Mouse (Mus musculus) liver, embryonic 12.5 days (tissue): ENCODE data around the gene Hnrnpu. TPM values are rescaled to one million over a fixed set of nuclear protein-coding genes. Genes with fewer than 3 reads are reported as not detected.

ENCODE experiments used
- ATAC-seq: fragments of 200-750 bp; cut with Nextera tagmentation; 2 replicates; pipeline ENCODE4 v1.8.0; 2017; ENCODE audit warnings: moderate number of reproducible peaks, mild to moderate bottlenecking, moderate library complexity
- H3K27ac ChIP-seq: fragments of 300-500 bp; sonication (generic); 2 replicates; pipeline ENCODE4 v1.5.1; 2016; ENCODE audit warnings: mild to moderate bottlenecking
- H3K27me3 ChIP-seq: fragments of 300-500 bp; sonication (generic); replicated peaks from 2 replicates; pipeline ENCODE4 v1.6.1; 2016; ENCODE audit warnings: mild to moderate bottlenecking, moderate library complexity
- H3K36me3 ChIP-seq: fragments of 300-500 bp; sonication (generic); 2 replicates; pipeline ENCODE4 v1.6.1; 2016; ENCODE audit warnings: mild to moderate bottlenecking, moderate library complexity
- H3K4me1 ChIP-seq: fragments of 300-500 bp; sonication (generic); 2 replicates; pipeline ENCODE4 v1.6.1; 2016
- H3K4me2 ChIP-seq: fragments of 300-500 bp; sonication (generic); 2 replicates; pipeline ENCODE4 v1.6.1; 2016; ENCODE audit warnings: mild to moderate bottlenecking, moderate library complexity
- H3K4me3 ChIP-seq: fragments of 300-500 bp; sonication (generic); 2 replicates; pipeline ENCODE4 v1.5.1; 2016; ENCODE audit warnings: mild to moderate bottlenecking, moderate library complexity
- H3K9ac ChIP-seq: fragments of 300-500 bp; sonication (generic); 2 replicates; pipeline ENCODE4 v1.6.1; 2016; ENCODE audit warnings: mild to moderate bottlenecking, moderate library complexity
- H3K9me3 ChIP-seq: fragments of 300-500 bp; sonication (generic); replicated peaks from 2 replicates; pipeline ENCODE4 v1.6.1; 2016; ENCODE audit warnings: mild to moderate bottlenecking, moderate library complexity
- WGBS: fragments of 180-500 bp; shearing (Covaris S2); methylation state at CpG from one replicate; pipeline ENCODE4 v1.1.7; 2016; ENCODE audit not compliant: insufficient replicate concordance; 5-methylcytosine and 5-hydroxymethylcytosine counted together
- polyA plus RNA-seq: library from polyadenylated mRNA; unstranded; fragments of >200 nt; fragmentation: Nextera tagmentation; extraction: Ambion mirVana; gene quantifications from 2 replicates; pipeline ENCODE4 v1.2.1, GENCODE M21; 2016

Gene Hnrnpu
- polyA plus RNA-seq, 1 experiment from 2014 or later = 556 TPM

DNA sequence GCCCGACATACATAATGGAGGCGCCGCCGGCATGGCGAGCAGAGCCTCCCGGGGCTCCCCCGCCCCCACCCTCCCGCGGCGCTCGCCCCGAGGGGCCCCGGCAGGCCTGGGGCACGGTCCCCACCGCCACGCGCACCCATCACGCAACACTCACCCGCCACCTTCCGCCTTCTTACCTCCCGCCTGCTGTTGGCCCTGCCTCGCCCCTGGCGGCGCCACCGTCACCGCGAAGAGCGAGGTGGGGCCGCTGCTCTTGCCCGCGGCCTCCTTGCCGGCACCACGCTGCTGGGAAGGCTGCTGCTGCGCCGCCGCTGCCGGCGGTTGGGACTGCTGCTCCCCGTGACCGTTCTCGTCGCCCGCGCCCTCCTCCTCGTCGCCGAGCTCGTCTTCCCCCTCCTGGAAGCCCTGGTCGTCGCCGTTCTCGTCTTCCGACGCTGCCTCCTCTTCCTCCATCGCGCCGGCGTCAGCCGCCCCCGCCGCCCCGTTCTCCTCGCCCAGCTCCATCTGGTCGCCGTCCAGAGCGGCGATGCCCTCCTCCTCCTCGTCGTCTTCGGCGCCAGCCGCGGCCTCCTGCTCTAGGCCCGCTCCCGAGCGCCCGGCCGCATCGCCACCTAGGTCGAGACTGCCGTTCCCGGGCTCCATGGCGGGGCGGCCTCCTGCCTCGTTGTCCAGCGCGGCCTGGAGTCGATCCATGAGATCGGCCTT, 668 bp downstream of the Hnrnpu start:
- Histone ChIP-seq H3K27ac (peak overlapping the region; percentile 100), H3K4me1 (peaks cover 42% of the 10 kb centered on the region)
- peak; percentile 57 for ATAC-seq

DNA sequence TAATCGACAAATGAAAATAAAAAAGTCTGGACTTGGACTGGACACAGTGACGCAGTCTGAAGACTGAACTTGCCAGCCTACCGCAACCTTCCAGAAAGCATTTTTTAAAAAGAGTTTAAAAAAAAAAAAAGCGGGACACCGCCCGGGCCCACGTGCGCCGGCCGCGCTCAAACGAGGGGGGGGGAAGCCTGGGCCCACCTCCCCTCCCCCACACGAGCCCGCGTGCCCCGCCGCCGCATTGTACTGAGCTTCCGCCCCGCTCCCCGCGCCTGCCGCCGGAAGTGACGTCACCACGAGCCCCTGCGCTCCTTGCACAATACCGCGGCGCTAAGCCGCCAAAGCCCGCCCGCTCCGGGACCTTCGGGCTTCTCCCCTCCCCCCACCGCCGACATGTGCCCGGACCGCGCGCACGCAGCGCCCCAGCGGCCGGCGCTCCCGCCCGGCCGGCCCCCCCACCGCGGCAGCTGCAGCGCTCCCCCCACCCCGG, 1.3 kb downstream of the Hnrnpu start:
- Histone ChIP-seq H3K4me2 (peak overlapping the region; percentile 87), H3K4me3 (peak overlapping the region; percentile 96), H3K36me3 (peaks cover 46% of the 10 kb centered on the region), H3K27ac (peak overlapping the region; percentile 100), H3K9ac (peak overlapping the region; percentile 100), H3K4me1 (peaks cover 47% of the 10 kb centered on the region), H3K27me3 (no peaks in the 10 kb centered on the region), H3K9me3 (no peaks in the 10 kb centered on the region)
- WGBS = 1% methylated on average over 53 of the region's 53 CpGs
- peak; percentile 84 for ATAC-seq

More for the DNA sequence above, 668 bp downstream of the Hnrnpu start:
- under 1% methylated on average over 88 of the region's 89 CpGs for WGBS
- peak overlapping the region; percentile 100 for H3K9ac ChIP-seq
- H3K27me3 ChIP-seq = no peaks in the 10 kb centered on the region
- H3K4me3 ChIP-seq = peak overlapping the region; percentile 96
- peak overlapping the region; percentile 87 for H3K4me2 ChIP-seq
- peaks cover 41% of the 10 kb centered on the region for H3K36me3 ChIP-seq
- H3K9me3 ChIP-seq = no peaks in the 10 kb centered on the region

DNA sequence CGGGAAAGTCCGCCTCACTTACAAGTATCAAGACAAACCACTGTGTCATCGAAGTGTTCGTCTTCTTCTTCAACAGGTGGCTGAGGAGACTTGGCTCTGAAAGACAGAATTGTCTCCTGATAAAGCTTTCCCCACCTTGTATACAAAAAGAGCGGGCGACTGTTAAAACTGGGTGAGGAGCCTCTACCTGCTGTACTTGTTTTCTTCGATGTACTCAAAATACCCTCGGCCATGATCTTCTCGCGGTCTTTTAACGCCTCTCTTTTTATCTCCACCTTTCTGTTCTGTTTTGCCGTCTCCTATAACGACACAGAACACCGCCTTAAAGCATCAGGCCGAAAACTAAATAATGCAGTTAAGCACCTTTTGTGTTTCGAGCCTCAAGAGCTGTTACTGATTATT, 1.7 kb downstream of the Hnrnpu start:
- Histone ChIP-seq H3K27ac (peak overlapping the region; percentile 100), H3K4me3 (peak overlapping the region; percentile 96), H3K9ac (peak overlapping the region; percentile 100), H3K27me3 (no peaks in the 10 kb centered on the region), H3K4me2 (peak overlapping the region; percentile 87), H3K4me1 (peaks cover 51% of the 10 kb centered on the region), H3K36me3 (peaks cover 51% of the 10 kb centered on the region), H3K9me3 (no peaks in the 10 kb centered on the region)
- under 1% methylated on average over 16 of the region's 16 CpGs for WGBS
- ATAC-seq = no peak

DNA sequence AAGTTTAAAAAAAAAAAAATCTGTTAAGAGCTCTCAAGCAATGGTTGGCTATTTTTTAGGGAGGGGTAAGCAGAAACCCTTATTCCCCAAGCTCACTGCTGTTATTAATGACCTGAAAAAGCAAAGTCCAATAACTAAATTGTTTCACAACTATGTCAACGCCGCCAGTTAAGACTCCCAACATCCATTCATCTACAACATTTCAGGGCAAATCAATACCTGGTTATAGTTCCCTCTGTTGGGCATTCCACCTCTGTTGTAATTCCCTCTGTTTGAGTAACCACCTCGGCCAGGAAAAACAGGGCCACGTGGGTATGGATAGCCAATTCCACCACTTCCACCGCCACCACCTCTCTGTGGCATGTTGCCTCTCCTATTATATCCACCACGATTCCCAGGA, 7.7 kb downstream of the Hnrnpu start:
- no peak overlapping the region for H3K4me2 ChIP-seq
- H3K27me3 ChIP-seq = no peaks in the 10 kb centered on the region
- no peak overlapping the region for H3K4me3 ChIP-seq
- 77% methylated on average over 6 of the region's 6 CpGs for WGBS
- H3K27ac ChIP-seq = no peak overlapping the region
- peaks cover 46% of the 10 kb centered on the region for H3K4me1 ChIP-seq
- H3K9me3 ChIP-seq = no peaks in the 10 kb centered on the region
- ATAC-seq = no peak; the same call in 1 of the 2 replicates
- H3K36me3 ChIP-seq = peaks cover 94% of the 10 kb centered on the region
- H3K9ac ChIP-seq = no peak overlapping the region

DNA sequence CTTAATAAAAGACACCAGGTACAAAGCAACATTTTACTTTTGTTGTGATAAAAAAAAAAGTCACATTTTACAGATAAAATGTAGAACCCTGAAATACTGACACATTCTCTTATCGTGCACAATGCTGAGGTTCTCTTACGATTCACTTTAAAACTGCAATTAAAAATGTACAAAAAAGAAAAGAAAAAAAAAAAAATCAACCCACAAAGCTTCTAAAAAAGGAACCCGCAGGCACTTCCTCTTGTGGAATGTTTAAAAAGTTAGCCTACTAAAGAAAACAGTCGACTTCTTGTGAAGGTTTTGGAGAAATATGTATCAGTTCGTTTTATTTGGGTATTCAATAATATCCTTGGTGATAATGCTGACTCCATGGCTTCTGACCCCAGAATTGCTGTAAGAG, 8.6 kb downstream of the Hnrnpu start:
- Histone ChIP-seq H3K4me1 (peaks cover 38% of the 10 kb centered on the region), H3K27ac (no peak overlapping the region), H3K4me2 (no peak overlapping the region), H3K27me3 (no peaks in the 10 kb centered on the region), H3K4me3 (no peak overlapping the region), H3K9me3 (no peaks in the 10 kb centered on the region), H3K9ac (no peak overlapping the region), H3K36me3 (peaks cover 93% of the 10 kb centered on the region)
- WGBS = 64% methylated on average over 5 of the region's 5 CpGs
- no peak for ATAC-seq

DNA sequence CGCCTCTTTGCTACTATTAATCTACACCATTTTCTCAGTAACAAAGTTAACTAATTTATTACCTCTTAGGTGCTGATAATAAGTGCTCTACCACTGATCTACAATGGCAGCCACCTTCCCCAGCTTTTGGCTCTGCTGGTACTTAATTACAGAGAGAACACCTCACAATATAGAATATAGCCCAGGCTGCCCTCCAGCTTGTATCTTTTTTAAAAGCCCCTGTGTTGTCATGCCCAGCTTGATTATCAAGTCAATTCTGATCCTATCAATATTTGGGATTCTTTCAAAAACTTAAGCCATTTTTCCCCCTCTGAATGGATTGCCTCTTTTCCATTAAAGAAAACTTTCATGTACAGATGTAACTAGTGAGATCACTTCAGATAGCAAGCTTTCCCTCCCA, 10.6 kb downstream of the Hnrnpu start:
- no peak for ATAC-seq
- Histone ChIP-seq H3K36me3 (peaks cover 91% of the 10 kb centered on the region), H3K9ac (no peak overlapping the region), H3K27me3 (no peaks in the 10 kb centered on the region), H3K4me3 (no peak overlapping the region), H3K4me2 (no peak overlapping the region), H3K27ac (no peak overlapping the region), H3K9me3 (no peaks in the 10 kb centered on the region), H3K4me1 (peaks cover 27% of the 10 kb centered on the region)
- WGBS = 84% methylated on average over 1 of the region's 1 CpGs

DNA sequence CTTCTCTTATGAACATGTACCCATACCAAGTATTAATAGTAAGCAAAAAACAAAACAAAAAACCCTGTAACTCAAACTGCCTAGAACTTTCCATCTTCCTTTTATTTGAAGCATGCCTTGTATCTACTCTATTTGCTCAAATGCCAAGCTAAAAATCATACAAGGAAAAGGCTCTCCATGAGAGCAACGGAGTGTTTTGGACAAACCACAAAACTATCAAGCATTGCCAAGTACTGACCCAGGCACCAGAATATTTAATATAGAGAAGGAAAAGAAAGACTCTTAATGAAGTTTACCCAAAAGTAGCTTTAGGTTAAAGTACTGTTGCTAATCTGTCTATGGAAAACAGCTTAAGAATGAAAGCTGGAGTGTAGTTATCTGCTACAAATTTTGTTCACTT, 11.2 kb downstream of the Hnrnpu start:
- H3K4me1 ChIP-seq = peaks cover 29% of the 10 kb centered on the region
- H3K4me3 ChIP-seq = no peak overlapping the region
- no peaks in the 10 kb centered on the region for H3K9me3 ChIP-seq
- H3K27ac ChIP-seq = no peak overlapping the region
- no peaks in the 10 kb centered on the region for H3K27me3 ChIP-seq
- no peak overlapping the region for H3K4me2 ChIP-seq
- H3K36me3 ChIP-seq = peaks cover 91% of the 10 kb centered on the region
- WGBS = 77% methylated on average over 1 of the region's 1 CpGs
- ATAC-seq = no peak
- no peak overlapping the region for H3K9ac ChIP-seq

DNA sequence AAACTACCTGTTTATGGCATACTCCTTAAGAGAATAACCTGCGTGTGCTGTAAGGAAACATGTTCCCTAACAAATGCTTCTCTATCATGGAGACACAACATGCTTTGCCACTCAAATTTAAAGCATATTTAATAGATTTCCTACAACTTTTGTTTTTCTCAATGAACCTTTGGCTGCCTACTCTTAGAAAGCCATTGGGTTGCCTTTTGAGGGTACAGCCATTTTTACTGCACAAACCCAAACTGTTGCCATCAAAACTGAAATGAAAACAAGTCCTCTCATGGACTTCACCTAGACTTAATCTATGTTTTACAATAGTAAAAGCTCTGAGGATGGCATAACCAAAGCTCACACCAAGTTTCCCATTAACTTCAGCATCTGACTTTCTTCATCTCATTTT, 13.0 kb downstream of the Hnrnpu start:
- no peaks in the 10 kb centered on the region for H3K9me3 ChIP-seq
- H3K36me3 ChIP-seq = peaks cover 86% of the 10 kb centered on the region
- H3K27me3 ChIP-seq = no peaks in the 10 kb centered on the region
- H3K4me3 ChIP-seq = no peak overlapping the region
- H3K4me2 ChIP-seq = no peak overlapping the region
- no peak for ATAC-seq
- WGBS = 82% methylated on average over 1 of the region's 1 CpGs
- H3K27ac ChIP-seq = 0 out of 2 replicates have a peak overlapping the region, but pooled peaks have one; percentile 5
- no peak overlapping the region; the same call in 1 of the 2 replicates for H3K9ac ChIP-seq
- peaks cover 33% of the 10 kb centered on the region for H3K4me1 ChIP-seq

DNA sequence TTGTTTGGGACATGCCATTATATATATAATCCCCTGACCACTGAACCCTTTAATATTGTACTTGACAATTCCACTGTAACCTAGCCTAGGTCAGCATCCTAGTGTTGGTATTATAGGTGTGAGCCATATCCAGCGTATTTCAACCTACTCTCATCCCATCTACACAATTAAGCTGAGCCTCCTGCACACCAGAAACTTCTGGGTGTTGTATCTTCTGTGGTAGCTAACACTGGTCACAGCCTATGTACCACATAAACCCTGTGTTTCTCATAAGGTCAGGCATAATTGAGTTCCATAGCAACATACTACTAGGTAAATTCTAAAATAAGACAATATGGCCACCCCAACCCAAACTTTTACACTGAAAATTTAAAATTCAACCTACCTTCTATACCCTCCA, 14.4 kb downstream of the Hnrnpu start:
- no peak overlapping the region; the same call in 1 of the 2 replicates for H3K9ac ChIP-seq
- no peaks in the 10 kb centered on the region for H3K27me3 ChIP-seq
- H3K27ac ChIP-seq = peak overlapping the region; percentile 7; the same call in 1 of the 2 replicates
- no peak overlapping the region for H3K4me2 ChIP-seq
- H3K36me3 ChIP-seq = peaks cover 75% of the 10 kb centered on the region
- no peak for ATAC-seq
- 91% methylated on average over 1 of the region's 1 CpGs for WGBS
- no peak overlapping the region for H3K4me3 ChIP-seq
- peaks cover 30% of the 10 kb centered on the region for H3K4me1 ChIP-seq
- H3K9me3 ChIP-seq = no peaks in the 10 kb centered on the region

DNA sequence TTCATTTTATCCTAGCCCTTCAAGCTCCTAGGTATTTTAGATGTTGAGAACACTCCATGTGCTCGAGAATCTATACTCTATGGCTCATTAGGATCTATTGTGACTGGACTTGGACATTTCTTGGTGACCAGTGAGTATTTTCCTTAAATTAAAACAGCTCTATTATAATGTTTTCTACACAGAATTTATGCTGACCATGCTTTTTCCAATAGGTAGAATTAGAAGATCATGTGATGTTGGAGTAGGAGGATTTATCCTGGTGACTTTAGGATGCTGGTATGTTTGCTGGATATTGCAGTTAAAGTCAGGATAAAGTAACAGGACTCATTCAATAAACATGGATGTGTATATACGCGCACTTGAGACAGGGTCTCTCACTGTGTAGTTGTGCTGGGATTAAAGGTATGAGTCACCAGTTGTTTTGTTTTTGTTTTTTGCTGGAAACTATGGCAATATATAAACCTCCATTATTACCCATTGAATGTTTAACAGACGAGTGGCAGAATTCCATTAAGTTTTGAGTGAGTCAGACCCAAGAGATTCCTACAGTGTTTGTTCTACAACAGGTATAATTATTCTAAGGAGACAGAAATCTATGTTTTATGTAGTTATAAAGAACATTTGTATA, 15.8 kb downstream of the Hnrnpu start:
- H3K27me3 ChIP-seq = no peaks in the 10 kb centered on the region
- WGBS = 73% methylated on average over 4 of the region's 4 CpGs
- H3K9me3 ChIP-seq = no peaks in the 10 kb centered on the region
- 0 out of 2 replicates have a peak overlapping the region, but pooled peaks have one; percentile 0 for H3K4me3 ChIP-seq
- no peak overlapping the region for H3K9ac ChIP-seq
- ATAC-seq = no peak
- H3K27ac ChIP-seq = no peak overlapping the region; the same call in 1 of the 2 replicates
- H3K4me1 ChIP-seq = peaks cover 36% of the 10 kb centered on the region
- peaks cover 61% of the 10 kb centered on the region for H3K36me3 ChIP-seq
- H3K4me2 ChIP-seq = peak overlapping the region; percentile 74

DNA sequence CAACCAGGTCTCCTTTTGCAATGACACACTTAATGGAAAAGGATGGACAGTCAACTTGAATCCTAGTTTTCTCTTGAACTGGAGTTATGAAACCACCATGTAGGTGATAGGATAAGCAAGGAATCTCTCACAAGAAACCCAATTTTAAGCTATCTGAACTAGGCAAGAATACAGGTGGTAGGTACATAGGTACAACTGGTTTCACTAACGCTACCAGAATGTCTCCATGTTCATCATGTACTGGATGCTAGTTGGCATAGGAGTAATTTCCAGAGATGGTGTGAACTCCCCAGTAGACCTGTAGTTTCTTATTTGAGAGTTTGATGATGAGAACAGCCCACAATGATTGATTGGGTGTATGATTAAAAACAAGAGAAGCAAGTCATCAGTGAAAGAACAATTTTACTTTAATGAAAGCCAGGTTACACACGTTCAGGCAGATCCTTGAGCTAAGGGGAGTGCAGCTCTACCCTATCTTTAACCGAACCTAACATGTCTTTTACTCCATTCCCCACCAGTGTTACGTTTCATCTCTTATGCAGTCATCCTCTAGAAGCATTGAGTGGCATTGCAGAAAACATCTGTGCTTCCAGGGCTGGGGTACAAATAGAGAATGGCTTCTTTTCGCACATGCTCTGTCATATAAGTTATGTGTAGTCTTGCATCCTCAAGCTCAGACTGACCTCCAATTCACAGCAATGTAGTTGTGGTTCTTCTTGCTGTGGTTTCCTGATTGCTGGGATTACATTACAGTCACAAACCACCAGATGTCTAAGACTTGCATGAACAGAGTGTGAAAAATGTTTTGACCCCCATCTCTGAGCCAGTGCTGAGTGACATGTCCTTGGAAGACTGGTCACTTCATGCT, 16.6 kb downstream of the Hnrnpu start:
- no peak for ATAC-seq
- Histone ChIP-seq H3K4me3 (peak overlapping the region; percentile 78), H3K4me1 (peaks cover 45% of the 10 kb centered on the region), H3K36me3 (peaks cover 55% of the 10 kb centered on the region), H3K27ac (peak overlapping the region; percentile 100), H3K9me3 (no peaks in the 10 kb centered on the region), H3K27me3 (no peaks in the 10 kb centered on the region), H3K9ac (peak overlapping the region; percentile 85), H3K4me2 (peak overlapping the region; percentile 74)
- 38% methylated on average over 5 of the region's 5 CpGs for WGBS
